Mouse (Mus musculus) liver, embryonic 11.5 days (tissue): ENCODE measurements around the gene Ndufv3. TPM values are rescaled to one million over a fixed set of nuclear protein-coding genes. Genes with fewer than 3 reads are reported as not detected.
"Not testable (repeated sequence)": the region's sequence is repeated elsewhere in the genome, so short reads cannot be mapped to it uniquely, and the experiment has no call there.

Source experiments
- ATAC-seq: fragments of 200-750 bp; cut with Nextera tagmentation; replicated peaks from 2 replicates; pipeline ENCODE4 v1.8.0; 2017; ENCODE audit warnings: moderate number of reproducible peaks, mild to moderate bottlenecking, moderate TSS enrichment, moderate library complexity; ENCODE audit not compliant: low FRiP score
- DNase-seq: peaks from one replicate; pipeline ENCODE4 v3.0.0-alpha.2; 2017; ENCODE audit warnings: low spot score
- H3K27ac ChIP-seq: fragments of 300-500 bp; sonication (generic); 2 replicates; pipeline ENCODE4 v1.5.1; 2014; ENCODE audit warnings: mild to moderate bottlenecking, low read depth, low read length, control low read depth
- H3K27me3 ChIP-seq: fragments of 300-500 bp; sonication (generic); replicated peaks from 2 replicates; pipeline ENCODE4 v1.6.1; 2014; ENCODE audit warnings: low read length, mixed read lengths; ENCODE audit not compliant: control insufficient read depth, insufficient read depth
- H3K36me3 ChIP-seq: fragments of 300-500 bp; sonication (generic); 2 replicates; pipeline ENCODE4 v1.6.1; 2014; ENCODE audit warnings: mild to moderate bottlenecking, low read length, moderate library complexity, mixed read lengths; ENCODE audit not compliant: control insufficient read depth, insufficient read depth
- H3K4me1 ChIP-seq: fragments of 300-500 bp; sonication (generic); replicated peaks from 2 replicates; pipeline ENCODE4 v1.6.1; 2014; ENCODE audit warnings: low read length, mixed read lengths; ENCODE audit not compliant: control insufficient read depth, insufficient read depth
- H3K4me2 ChIP-seq: fragments of 300-500 bp; sonication (generic); 2 replicates; pipeline ENCODE4 v1.6.1; 2014; ENCODE audit warnings: mild to moderate bottlenecking, control low read depth, moderate library complexity
- H3K4me3 ChIP-seq: fragments of 300-500 bp; sonication (generic); 2 replicates; pipeline ENCODE4 v1.5.1; 2014; ENCODE audit warnings: low read depth, low read length, control low read depth
- H3K9ac ChIP-seq: fragments of 300-500 bp; sonication (generic); 2 replicates; pipeline ENCODE4 v1.6.1; 2014; ENCODE audit warnings: low read depth, low read length, control low read depth
- H3K9me3 ChIP-seq: fragments of 300-500 bp; sonication (generic); 2 replicates; pipeline ENCODE4 v1.6.1; 2016; ENCODE audit warnings: low read length, inconsistent platforms, mixed read lengths; ENCODE audit not compliant: control insufficient read depth
- WGBS: fragments of 180-500 bp; shearing (Covaris S2); extraction: QIAGEN DNeasy Blood & Tissue Kit; methylation state at CpG from one replicate; pipeline ENCODE4 v1.1.7; 2014; 5-methylcytosine and 5-hydroxymethylcytosine counted together
- polyA plus RNA-seq: library from polyadenylated mRNA; unstranded; fragments of >200 nt; fragmentation: Nextera tagmentation; extraction: Ambion mirVana; gene quantifications from 2 replicates; pipeline ENCODE4 v1.2.1, GENCODE M21; 2014

Ndufv3 gene
- polyA plus RNA-seq, 1 experiment from 2014 or later: 352 TPM

DNA sequence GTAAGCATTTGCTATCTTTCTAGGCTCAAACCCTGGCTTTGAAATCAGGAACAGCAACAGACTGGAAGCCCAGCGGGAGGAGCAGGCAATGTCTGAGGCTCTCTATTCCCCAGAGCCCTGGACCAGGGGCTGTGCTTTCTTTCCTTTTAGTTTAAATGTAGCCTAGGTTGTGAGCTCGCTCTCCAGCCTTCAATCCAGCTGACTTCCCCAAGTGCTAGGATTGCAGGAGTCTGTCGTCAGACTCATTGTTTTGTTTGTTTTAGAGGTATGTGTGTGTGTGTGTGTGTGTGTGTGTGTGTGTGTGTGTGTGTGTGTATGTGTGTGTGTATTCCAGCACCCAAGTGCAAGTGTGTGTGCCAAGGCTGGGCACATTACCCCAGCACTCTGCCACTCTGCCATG lies 20.2 kb downstream of the Ndufv3 start:
- Histone ChIP-seq H3K9me3 (no peaks in the 10 kb centered on the region), H3K4me2 (no peak overlapping the region), H3K4me1 (no peaks in the 10 kb centered on the region), H3K4me3 (no peak overlapping the region), H3K27me3 (no peaks in the 10 kb centered on the region), H3K36me3 (no peaks in the 10 kb centered on the region), H3K27ac (no peak overlapping the region), H3K9ac (no peak overlapping the region)
- no peak for ATAC-seq
- DNase-seq: no peak
- WGBS: 63% methylated on average over 3 of the region's 3 CpGs

DNA sequence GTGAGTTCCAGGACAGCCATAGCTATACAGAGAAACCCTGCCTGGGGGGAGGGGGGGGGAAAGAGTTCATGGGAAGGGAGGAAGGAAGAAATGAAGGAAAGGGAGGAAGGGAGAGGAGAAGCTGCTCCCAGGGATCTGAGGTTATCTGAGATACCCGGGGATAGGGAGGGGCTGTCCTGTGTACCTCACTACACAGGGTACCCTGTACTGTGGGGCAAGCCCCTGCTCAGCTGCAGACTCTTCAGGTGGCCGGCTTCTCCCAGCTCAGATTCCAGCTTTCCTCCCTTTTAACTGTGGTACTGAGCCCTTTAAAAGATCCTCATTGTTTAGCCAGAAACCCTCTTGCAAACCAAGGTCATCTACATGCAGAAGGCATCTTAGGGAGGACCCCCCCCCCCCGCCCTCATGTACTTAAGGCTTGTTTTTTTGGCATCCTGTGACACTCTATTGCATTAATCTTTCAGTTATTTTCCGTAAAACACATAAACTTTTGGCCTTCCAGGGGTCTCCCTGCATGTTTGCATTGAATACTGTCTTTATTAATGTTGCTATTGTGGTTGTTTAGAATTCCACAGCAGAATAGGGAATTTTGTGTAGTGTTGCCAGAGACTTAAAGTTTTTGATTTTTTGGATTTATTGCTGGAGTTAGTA lies 21.0 kb downstream of the Ndufv3 start:
- no peak overlapping the region for H3K4me2 ChIP-seq
- ATAC-seq: no peak
- H3K27ac ChIP-seq: no peak overlapping the region
- H3K4me3 ChIP-seq: no peak overlapping the region
- no peaks in the 10 kb centered on the region for H3K27me3 ChIP-seq
- no peak overlapping the region for H3K9ac ChIP-seq
- no peaks in the 10 kb centered on the region for H3K36me3 ChIP-seq
- no peaks in the 10 kb centered on the region for H3K4me1 ChIP-seq
- no peaks in the 10 kb centered on the region for H3K9me3 ChIP-seq
- DNase-seq: no peak
- WGBS: 73% methylated on average over 4 of the region's 4 CpGs

DNA sequence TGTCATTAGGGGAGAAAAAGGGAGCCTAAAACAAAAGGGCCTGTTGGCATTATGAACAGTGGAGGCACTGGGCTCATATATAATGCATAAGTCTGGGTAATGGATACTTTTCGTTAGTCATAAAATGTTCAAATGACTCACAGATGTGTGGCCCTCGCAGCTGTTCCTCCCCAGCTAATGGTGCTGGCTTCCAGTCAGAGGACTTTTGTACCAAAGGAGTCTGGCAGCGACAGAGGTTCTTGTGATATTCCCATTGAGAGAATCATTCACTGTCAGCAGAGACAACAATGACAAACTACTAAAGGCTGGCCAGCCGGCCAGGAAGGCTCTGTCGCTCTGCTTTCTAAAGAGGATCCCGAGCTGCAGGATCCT lies 21.5 kb downstream of the Ndufv3 start:
- ATAC-seq (no peak), DNase-seq (no peak)
- no peaks in the 10 kb centered on the region for H3K27me3 ChIP-seq
- no peak overlapping the region for H3K9ac ChIP-seq
- H3K4me1 ChIP-seq: no peaks in the 10 kb centered on the region
- 52% methylated on average over 6 of the region's 6 CpGs for WGBS
- no peak overlapping the region for H3K4me2 ChIP-seq
- no peak overlapping the region for H3K27ac ChIP-seq
- H3K36me3 ChIP-seq: no peaks in the 10 kb centered on the region
- H3K9me3 ChIP-seq: no peaks in the 10 kb centered on the region; the same call in 1 of the 2 replicates
- no peak overlapping the region for H3K4me3 ChIP-seq

DNA sequence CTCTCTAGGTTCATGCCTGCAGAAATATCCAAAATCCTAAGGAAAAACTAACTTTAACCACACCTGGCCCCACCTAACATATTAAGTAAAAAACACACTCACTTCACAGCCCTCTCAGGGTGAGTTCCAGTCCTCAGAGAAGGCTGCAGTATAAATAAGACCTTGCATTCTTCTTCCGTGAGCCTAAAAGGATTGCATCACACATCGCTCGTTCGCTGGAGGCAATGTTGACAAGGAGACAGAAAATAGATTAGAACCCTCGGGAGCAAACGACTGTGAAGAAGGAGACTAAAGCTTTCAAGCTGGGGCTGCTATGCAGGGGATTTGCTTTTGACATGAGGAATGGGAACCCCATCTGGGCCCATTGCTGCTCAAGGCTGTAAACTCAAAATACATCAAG lies 23.7 kb downstream of the Ndufv3 start:
- no peak for ATAC-seq
- no peak for DNase-seq
- H3K27ac ChIP-seq: no peak overlapping the region
- no peak overlapping the region for H3K9ac ChIP-seq
- no peaks in the 10 kb centered on the region for H3K4me1 ChIP-seq
- no peaks in the 10 kb centered on the region for H3K27me3 ChIP-seq
- H3K4me2 ChIP-seq: no peak overlapping the region
- H3K4me3 ChIP-seq: no peak overlapping the region
- 33% methylated on average over 6 of the region's 6 CpGs for WGBS
- no peaks in the 10 kb centered on the region; the same call in 1 of the 2 replicates for H3K9me3 ChIP-seq
- no peaks in the 10 kb centered on the region for H3K36me3 ChIP-seq

DNA sequence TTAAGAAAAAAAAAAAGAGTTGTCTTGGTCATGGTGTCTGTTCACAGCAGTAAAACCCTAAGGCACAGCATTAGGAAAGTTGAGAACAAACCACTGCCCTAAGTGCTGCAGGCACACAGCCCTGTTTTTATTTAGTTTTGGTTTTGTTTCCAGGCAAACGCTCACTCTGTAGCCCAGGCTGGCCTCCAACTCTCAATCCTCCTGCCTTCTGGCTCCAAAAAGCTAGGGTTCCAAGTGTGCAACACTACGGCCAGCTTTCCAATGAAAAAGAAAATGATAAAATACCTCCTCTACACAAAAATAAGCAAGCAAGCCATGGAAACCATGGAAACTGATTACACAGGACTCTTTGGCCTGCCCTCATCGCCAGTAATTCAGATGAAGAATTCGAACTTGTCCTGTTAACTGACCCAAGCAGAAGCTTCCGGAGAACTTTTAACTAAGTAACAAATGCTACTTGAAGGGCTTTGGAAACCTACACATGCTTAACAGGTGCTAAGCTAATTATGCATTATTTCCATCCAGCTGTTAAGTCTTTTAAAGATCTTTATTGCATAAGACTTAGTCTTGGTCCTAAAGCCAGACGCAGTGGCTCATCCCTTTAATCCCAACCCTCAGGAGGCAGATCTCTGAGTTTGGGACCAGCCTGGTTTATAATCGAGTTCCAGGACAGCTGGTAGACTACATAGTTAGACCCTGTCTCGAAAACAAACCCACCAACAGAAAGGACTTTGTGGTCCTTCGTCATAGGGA lies 26.7 kb downstream of the Ndufv3 start:
- H3K27ac ChIP-seq: no peak overlapping the region
- no peaks in the 10 kb centered on the region; the same call in 1 of the 2 replicates for H3K9me3 ChIP-seq
- no peak overlapping the region for H3K9ac ChIP-seq
- no peaks in the 10 kb centered on the region for H3K4me1 ChIP-seq
- no peak for ATAC-seq
- H3K4me2 ChIP-seq: no peak overlapping the region
- no peak for DNase-seq
- H3K36me3 ChIP-seq: no peaks in the 10 kb centered on the region
- H3K4me3 ChIP-seq: no peak overlapping the region
- WGBS: 83% methylated on average over 9 of the region's 9 CpGs
- no peaks in the 10 kb centered on the region for H3K27me3 ChIP-seq

DNA sequence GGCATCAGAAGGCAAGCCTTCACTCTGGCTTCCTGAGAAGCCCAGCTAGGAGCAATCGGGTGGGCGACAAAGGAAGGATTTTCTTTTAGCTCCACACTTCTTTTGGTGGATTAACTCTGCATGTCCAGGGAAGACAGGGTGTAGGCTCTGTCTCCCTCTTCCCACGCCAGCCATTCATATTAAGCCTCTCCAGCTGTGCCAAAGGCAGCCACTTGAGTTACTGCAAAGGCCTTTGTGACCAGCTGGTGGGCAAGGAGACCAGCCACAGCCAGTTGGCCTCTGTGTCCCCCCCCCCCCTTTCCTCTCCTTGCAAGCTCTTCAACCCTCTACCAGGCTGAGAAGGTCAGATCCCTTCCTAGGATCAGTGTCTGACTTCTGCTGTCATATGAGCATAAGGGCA lies 28.1 kb downstream of the Ndufv3 start:
- no peaks in the 10 kb centered on the region for H3K4me1 ChIP-seq
- H3K4me3 ChIP-seq: no peak overlapping the region
- H3K9me3 ChIP-seq: peaks cover 2% of the 10 kb centered on the region; the same call in 1 of the 2 replicates
- ATAC-seq (no peak), DNase-seq (no peak)
- no peak overlapping the region for H3K9ac ChIP-seq
- no peak overlapping the region for H3K4me2 ChIP-seq
- H3K36me3 ChIP-seq: no peaks in the 10 kb centered on the region
- 81% methylated on average over 3 of the region's 3 CpGs for WGBS
- H3K27ac ChIP-seq: no peak overlapping the region
- H3K27me3 ChIP-seq: no peaks in the 10 kb centered on the region

DNA sequence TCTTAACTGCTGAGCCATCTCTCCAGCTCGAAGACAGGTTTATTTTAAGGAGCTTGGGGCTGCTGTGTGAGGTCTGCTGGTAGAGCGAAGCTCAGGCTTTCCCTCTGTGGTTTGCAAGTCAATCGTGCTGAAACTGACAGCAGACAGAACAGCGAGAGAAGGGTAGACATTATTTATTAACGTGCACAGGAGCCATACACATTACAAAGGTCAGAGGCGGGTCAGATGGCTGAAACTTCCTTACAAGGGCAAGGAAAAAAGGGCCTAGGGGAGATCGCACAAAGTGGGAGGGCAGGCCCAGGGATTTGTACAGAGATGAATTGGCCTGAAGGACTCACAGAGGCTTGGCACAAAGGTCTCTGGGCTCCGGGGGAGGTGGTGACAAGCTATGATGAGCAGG lies 29.5 kb downstream of the Ndufv3 start:
- H3K4me2 ChIP-seq: no peak overlapping the region
- WGBS: 64% methylated on average over 8 of the region's 8 CpGs
- no peak for ATAC-seq
- no peak overlapping the region for H3K9ac ChIP-seq
- no peak for DNase-seq
- peaks cover 2% of the 10 kb centered on the region; the same call in 1 of the 2 replicates for H3K9me3 ChIP-seq
- H3K4me3 ChIP-seq: no peak overlapping the region
- no peaks in the 10 kb centered on the region for H3K4me1 ChIP-seq
- no peaks in the 10 kb centered on the region for H3K36me3 ChIP-seq
- H3K27me3 ChIP-seq: no peaks in the 10 kb centered on the region
- H3K27ac ChIP-seq: no peak overlapping the region

DNA sequence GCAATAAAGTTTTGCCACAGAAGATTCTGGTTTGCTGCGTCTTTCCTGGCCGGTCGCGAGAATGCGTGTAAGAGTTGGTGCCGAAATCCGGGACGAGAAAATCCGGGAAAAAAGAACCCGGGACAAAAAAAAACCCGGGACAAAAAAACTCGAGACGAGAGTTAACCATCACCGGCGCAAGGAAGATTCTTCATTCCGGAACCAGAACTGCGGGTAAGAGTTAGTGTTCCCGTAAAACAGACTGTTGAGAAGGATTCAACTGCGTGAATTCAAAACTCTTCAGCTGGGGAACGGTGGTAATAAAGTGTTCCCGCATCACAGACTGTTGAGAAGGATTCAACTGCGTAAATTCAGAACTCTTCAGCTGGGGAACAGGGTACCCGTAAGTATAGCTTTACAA lies 32.7 kb downstream of the Ndufv3 start:
- H3K9me3 ChIP-seq, H3K4me3 ChIP-seq, H3K9ac ChIP-seq, H3K36me3 ChIP-seq, DNase-seq, H3K27me3 ChIP-seq, H3K27ac ChIP-seq, H3K4me2 ChIP-seq, H3K4me1 ChIP-seq, ATAC-seq: not testable (repeated sequence)
- 92% methylated on average over 23 of the region's 23 CpGs for WGBS

DNA sequence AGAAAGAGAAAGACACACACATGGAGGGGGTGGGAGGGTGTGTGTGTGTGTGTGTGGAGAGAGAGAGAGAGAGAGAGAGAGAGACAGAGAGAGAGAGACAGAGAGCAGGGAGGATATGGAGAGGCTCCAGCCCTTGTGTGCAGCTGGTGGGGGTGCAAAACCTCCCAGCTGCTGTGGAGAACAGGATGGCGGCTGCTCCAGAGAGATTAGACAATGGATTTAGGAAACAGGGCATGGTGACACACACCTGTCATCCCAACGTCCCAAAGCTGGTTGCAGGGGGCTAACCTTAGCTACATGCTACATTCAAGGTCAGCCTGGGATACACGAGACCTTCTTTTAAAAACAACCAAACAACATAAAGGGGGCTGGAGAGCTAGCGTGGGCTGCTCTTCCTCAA lies 36.3 kb downstream of the Ndufv3 start:
- Histone ChIP-seq H3K36me3 (no peaks in the 10 kb centered on the region), H3K27me3 (no peaks in the 10 kb centered on the region), H3K4me3 (no peak overlapping the region), H3K9ac (no peak overlapping the region), H3K4me2 (no peak overlapping the region), H3K9me3 (peaks cover 2% of the 10 kb centered on the region; the same call in 1 of the 2 replicates), H3K27ac (no peak overlapping the region), H3K4me1 (peaks cover 9% of the 10 kb centered on the region)
- WGBS: 69% methylated on average over 4 of the region's 4 CpGs
- ATAC-seq (no peak), DNase-seq (no peak)
